Mouse (Mus musculus) olfactory bulb, adult 2 months (tissue): Measurements from ENCODE around the gene Tfcp2l1. TPM values are rescaled to one million over a fixed set of nuclear protein-coding genes. Genes with fewer than 3 reads are reported as not detected.

Experiments
- H3K27ac ChIP-seq: fragments of 200-500 bp; 2 replicates; pipeline ENCODE4 v1.5.1; 2012; ENCODE audit warnings: low read depth, low read length; ENCODE audit not compliant: insufficient read depth
- H3K4me1 ChIP-seq: fragments of 200-500 bp; 2 replicates; pipeline ENCODE4 v1.6.1; 2012; ENCODE audit warnings: low read length; ENCODE audit not compliant: control insufficient read depth, insufficient read depth
- H3K4me3 ChIP-seq: fragments of 200-500 bp; 2 replicates; pipeline ENCODE4 v1.5.1; 2012; ENCODE audit warnings: mild to moderate bottlenecking, low read depth, low read length, moderate library complexity; ENCODE audit not compliant: insufficient read depth
- CTCF ChIP-seq: fragments of 200-500 bp; IDR thresholded peaks from 2 replicates; pipeline ENCODE4 v1.5.1; 2012; ENCODE audit warnings: low read depth, mild to moderate bottlenecking, low read length, moderate library complexity; ENCODE audit not compliant: insufficient read depth
- POLR2A ChIP-seq: fragments of 200-500 bp; IDR thresholded peaks from 2 replicates; pipeline ENCODE4 v1.6.1; 2012; ENCODE audit warnings: mild to moderate bottlenecking, low read depth, low read length, moderate library complexity; ENCODE audit not compliant: insufficient read depth
- WGBS: fragments of 180-500 bp; shearing (Covaris S2); methylation state at CpG from one replicate; pipeline ENCODE4 v1.1.7; 2018; 5-methylcytosine and 5-hydroxymethylcytosine counted together
- polyA plus RNA-seq: library from polyadenylated mRNA; stranded (reverse); fragments of >200 nt; gene quantifications from 2 replicates; pipeline ENCODE4 v1.2.4, GENCODE M21; 2012; ENCODE audit warnings: low replicate concordance; ENCODE audit not compliant: missing spikeins, insufficient read depth, insufficient read length

Gene Tfcp2l1
- polyA plus RNA-seq, 1 experiment, result not detected

DNA sequence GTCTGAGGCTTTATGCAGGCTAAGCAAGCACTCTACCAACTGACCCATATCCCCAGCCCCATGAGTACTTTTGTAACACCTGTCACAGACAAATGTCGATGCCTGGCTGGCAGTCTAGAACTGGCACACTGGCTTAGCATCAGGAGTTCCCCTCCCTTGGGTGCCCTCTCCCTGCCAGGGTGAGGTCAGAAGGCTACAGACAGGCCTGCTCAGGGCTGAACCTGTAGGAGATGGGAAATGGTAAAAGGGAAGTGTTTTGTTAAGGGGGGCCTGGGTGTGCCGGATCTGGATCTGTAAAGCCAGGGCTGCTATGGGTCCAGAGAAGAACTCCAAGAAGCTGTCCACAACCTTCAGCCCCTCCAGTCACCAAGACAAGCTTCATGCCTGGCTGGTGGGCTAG, 92.0 kb downstream of the Tfcp2l1 start:
- no peaks in the 10 kb centered on the region for H3K4me1 ChIP-seq
- H3K27ac ChIP-seq, result no peak overlapping the region
- no peak overlapping the region for H3K4me3 ChIP-seq
- WGBS, result 75% methylated on average over 2 of the region's 2 CpGs
- TF ChIP-seq CTCF (no peak), POLR2A (no peak)

DNA sequence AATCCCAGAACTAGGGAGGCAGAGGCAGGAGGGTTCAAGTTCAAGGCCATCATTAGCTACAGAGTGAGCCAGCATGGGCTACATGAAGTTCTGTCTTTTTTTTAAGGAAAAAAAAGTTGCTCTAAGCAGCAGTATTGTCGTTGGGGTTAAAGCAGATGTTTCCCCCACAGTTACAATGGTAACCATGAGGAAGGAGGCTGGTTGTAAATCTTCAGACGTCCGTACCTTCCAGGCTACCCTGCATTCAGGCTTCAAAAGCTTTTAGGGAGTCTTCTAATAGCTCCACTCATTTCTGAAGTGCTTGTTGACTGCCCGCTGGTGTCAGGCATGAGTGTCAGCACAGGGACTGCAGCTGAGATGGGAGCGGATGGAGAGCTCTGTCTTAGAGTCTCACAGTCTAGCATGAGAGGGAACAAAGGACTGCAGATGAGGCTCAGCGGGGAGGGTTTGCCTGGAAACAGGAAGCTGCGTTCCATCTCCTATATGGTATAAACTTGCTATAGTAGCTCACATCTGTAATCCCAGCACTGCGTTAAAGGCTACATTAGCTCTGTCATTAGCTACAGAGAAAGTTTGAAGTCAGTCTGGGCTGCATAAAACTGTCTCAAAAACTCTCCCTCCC, 92.8 kb downstream of the Tfcp2l1 start:
- 57% methylated on average over 8 of the region's 8 CpGs for WGBS
- TF ChIP-seq CTCF (no peak), POLR2A (no peak)
- Histone ChIP-seq H3K4me1 (no peaks in the 10 kb centered on the region), H3K4me3 (no peak overlapping the region), H3K27ac (no peak overlapping the region)

DNA sequence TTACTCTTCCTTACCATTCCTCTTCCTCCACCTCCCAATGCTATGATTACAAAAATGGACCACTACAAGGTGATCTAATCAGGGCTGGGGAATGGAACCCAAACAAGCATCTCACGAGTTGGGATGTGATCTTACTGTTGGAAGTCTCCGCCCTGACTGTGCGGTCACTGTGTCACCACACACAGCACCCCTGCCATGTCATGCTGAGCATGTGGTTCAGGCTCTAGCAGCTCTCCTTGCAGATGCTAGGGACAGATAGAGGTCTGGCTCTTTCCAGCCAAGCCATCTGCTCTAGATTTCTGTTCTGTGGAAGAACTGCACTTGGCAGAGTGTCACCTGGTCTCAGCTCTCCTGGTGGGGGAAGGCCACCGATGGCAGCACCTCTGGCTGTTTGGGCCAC, 99.3 kb downstream of the Tfcp2l1 start:
- TF ChIP-seq POLR2A, result no peak
- WGBS, result 81% methylated on average over 4 of the region's 4 CpGs
- H3K27ac ChIP-seq, result no peak overlapping the region
- H3K4me3 ChIP-seq, result no peak overlapping the region
- H3K4me1 ChIP-seq, result no peaks in the 10 kb centered on the region

DNA sequence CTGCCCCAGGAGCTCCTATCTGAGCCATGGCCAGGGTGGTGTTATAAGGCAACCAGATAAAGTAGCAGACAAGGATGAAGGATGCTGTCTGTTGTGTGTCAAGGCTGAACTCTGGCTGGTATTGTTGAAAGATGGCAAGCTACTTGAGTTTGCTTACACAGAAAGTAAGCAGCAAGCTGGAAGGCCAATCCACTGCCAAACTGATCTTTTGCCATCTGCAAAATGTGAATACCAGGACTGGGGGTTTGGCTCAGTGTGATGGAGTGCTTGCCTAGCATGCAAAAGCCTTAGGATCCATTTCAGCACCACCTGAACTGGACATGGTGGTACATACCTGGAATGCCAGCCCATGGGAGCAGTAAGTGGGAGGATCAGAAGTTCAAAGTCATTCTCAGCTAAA, 101.1 kb downstream of the Tfcp2l1 start:
- H3K4me1 ChIP-seq, result no peaks in the 10 kb centered on the region
- TF ChIP-seq POLR2A (no peak), CTCF (no peak)
- H3K4me3 ChIP-seq, result no peak overlapping the region
- H3K27ac ChIP-seq, result no peak overlapping the region

Other genes with a start within 250 kb of the Tfcp2l1 start
- 160 and 347 TPM in 2 replicates for gene Clasp1, start 238.9 kb upstream of the Tfcp2l1 start, polyA plus RNA-seq